Comparison of ENCODE assay signal across 31 mouse cellular contexts in the genomic region with DNA sequence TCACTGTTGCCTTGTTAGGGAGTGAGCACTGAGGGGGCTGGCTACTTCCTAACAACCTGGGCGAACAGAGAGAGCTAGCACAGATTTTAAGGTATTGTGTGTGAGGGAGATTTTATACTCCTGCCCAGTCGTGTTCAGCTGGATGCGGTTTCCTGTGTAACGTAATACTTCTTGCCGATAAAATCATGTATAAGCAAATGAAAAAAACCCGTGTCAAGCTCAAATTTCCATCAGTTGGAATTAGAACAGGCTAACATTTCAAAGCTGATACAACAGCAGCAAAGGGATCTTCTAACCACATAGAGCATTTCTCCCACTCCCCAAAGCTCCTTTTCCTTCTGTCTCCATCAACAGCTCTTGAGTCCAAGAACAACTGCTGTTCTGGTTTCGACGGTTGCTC.
DNase-seq lines count a peak whose midpoint lies in the region; ATAC-seq and TF ChIP-seq lines count a peak whose summit lies in the region.
"Had no signal": no experiment of that assay in that cellular context is flagged by ENCODE, and none has a peak within 500 bp of the region (broad histone marks: within the 10 kb centered on the region; RNA-seq: fewer than 3 reads in every experiment).

No protein-coding gene starts in this region.

- peak overlapping the region; percentile 15; the same call in 1 of the 2 replicates for H3K27ac ChIP-seq in forebrain, embryonic 10.5 days
- H3K27ac ChIP-seq in forebrain, postnatal 0 days (ENCODE audit: low read depth, low read length), result no peak overlapping the region
- H3K27ac ChIP-seq in embryonic facial prominence, embryonic 12.5 days, result peak overlapping the region; percentile 84
- H3K27ac ChIP-seq in limb, embryonic 13.5 days, result peak overlapping the region; percentile 53; the same call in 1 of the 2 replicates
- H3K27ac ChIP-seq in kidney, embryonic 15.5 days, result no peak overlapping the region
- no peak overlapping the region for H3K27ac ChIP-seq in kidney, embryonic 16.5 days (ENCODE audit: low read length)
- H3K27ac ChIP-seq: forebrain, embryonic 13.5 days; hindbrain, embryonic 10.5 days; hindbrain, embryonic 15.5 days; layer of hippocampus, adult 2 months; left cerebral cortex, adult 2 months; liver, embryonic 12.5 days; neural tube, embryonic 15.5 days had no signal

- no peaks in the 10 kb centered on the region for H3K36me3 ChIP-seq in forebrain, embryonic 10.5 days (replicated peaks)
- H3K36me3 ChIP-seq in forebrain, postnatal 0 days (ENCODE audit: insufficient read depth), result no peaks in the 10 kb centered on the region
- H3K36me3 ChIP-seq in embryonic facial prominence, embryonic 12.5 days, result no peaks in the 10 kb centered on the region
- H3K36me3 ChIP-seq in limb, embryonic 13.5 days, result no peaks in the 10 kb centered on the region
- no peaks in the 10 kb centered on the region for H3K36me3 ChIP-seq in kidney, embryonic 15.5 days
- H3K36me3 ChIP-seq in kidney, embryonic 16.5 days (ENCODE audit: insufficient read depth, low read length), result no peaks in the 10 kb centered on the region
- H3K36me3 ChIP-seq: hindbrain, embryonic 10.5 days; hindbrain, embryonic 15.5 days; liver, embryonic 12.5 days; neural tube, embryonic 15.5 days had no signal

- no peak for ATAC-seq in forebrain, postnatal 0 days
- ATAC-seq in embryonic facial prominence, embryonic 12.5 days (ENCODE audit: insufficient number of reproducible peaks, insufficient read depth, low FRiP score, low TSS enrichment), result 0 out of 2 replicates have a peak, but pooled peaks have one; percentile 47
- no peak for ATAC-seq in limb, embryonic 13.5 days (ENCODE audit: low FRiP score, low read depth)
- ATAC-seq in kidney, embryonic 15.5 days (replicated peaks; ENCODE audit: low FRiP score), result no peak
- no peak for ATAC-seq in kidney, embryonic 16.5 days (ENCODE audit: low FRiP score, low TSS enrichment)
- ATAC-seq: forebrain, embryonic 13.5 days; inflammation-experienced regulatory T-cells, adult 6 months; liver, embryonic 12.5 days; liver, postnatal 0 days had no signal

- H3K9ac ChIP-seq in forebrain, postnatal 0 days, result no peak overlapping the region
- H3K9ac ChIP-seq in embryonic facial prominence, embryonic 12.5 days, result no peak overlapping the region
- peak overlapping the region; percentile 25; the same call in 1 of the 2 replicates for H3K9ac ChIP-seq in limb, embryonic 13.5 days
- H3K9ac ChIP-seq in kidney, embryonic 15.5 days, result no peak overlapping the region
- H3K9ac ChIP-seq in kidney, embryonic 16.5 days (replicated peaks; ENCODE audit: low read length), result no peak overlapping the region
- H3K9ac ChIP-seq: forebrain, embryonic 13.5 days; hindbrain, embryonic 15.5 days; liver, embryonic 12.5 days; liver, postnatal 0 days; neural tube, embryonic 15.5 days had no signal

- no peaks in the 10 kb centered on the region for H3K27me3 ChIP-seq in forebrain, embryonic 10.5 days (ENCODE audit: poor library complexity, severe bottlenecking)
- no peaks in the 10 kb centered on the region for H3K27me3 ChIP-seq in forebrain, postnatal 0 days (ENCODE audit: insufficient read depth, low read length)
- no peaks in the 10 kb centered on the region for H3K27me3 ChIP-seq in embryonic facial prominence, embryonic 12.5 days
- H3K27me3 ChIP-seq in limb, embryonic 13.5 days, result no peaks in the 10 kb centered on the region
- no peaks in the 10 kb centered on the region for H3K27me3 ChIP-seq in kidney, embryonic 15.5 days
- no peaks in the 10 kb centered on the region for H3K27me3 ChIP-seq in kidney, embryonic 16.5 days (ENCODE audit: insufficient read depth, low read length)
- H3K27me3 ChIP-seq: forebrain, embryonic 13.5 days; hindbrain, embryonic 15.5 days; liver, embryonic 12.5 days; megakaryocyte, embryonic 14.5 days; neural tube, embryonic 15.5 days had no signal

- no peaks in the 10 kb centered on the region for H3K9me3 ChIP-seq in forebrain, embryonic 10.5 days
- H3K9me3 ChIP-seq in forebrain, postnatal 0 days (ENCODE audit: low read length), result no peaks in the 10 kb centered on the region
- no peaks in the 10 kb centered on the region for H3K9me3 ChIP-seq in embryonic facial prominence, embryonic 12.5 days
- no peaks in the 10 kb centered on the region for H3K9me3 ChIP-seq in limb, embryonic 13.5 days
- no peaks in the 10 kb centered on the region for H3K9me3 ChIP-seq in kidney, embryonic 15.5 days (replicated peaks)
- no peaks in the 10 kb centered on the region for H3K9me3 ChIP-seq in kidney, embryonic 16.5 days (ENCODE audit: low read length)
- H3K9me3 ChIP-seq: forebrain, embryonic 13.5 days; hindbrain, embryonic 10.5 days; hindbrain, embryonic 15.5 days; liver, embryonic 12.5 days; megakaryocyte, embryonic 14.5 days; neural tube, embryonic 15.5 days had no signal

- no peak for TF ChIP-seq CTCF in forebrain, postnatal 0 days (IDR thresholded peaks at IDR 0.05; ENCODE audit: low read depth)

- H3K4me2 ChIP-seq in forebrain, postnatal 0 days (ENCODE audit: low read depth), result no peak overlapping the region
- no peak overlapping the region for H3K4me2 ChIP-seq in embryonic facial prominence, embryonic 12.5 days (replicated peaks)
- 0 out of 2 replicates have a peak overlapping the region, but pooled peaks have one; percentile 9 for H3K4me2 ChIP-seq in limb, embryonic 13.5 days (replicated peaks)
- H3K4me2 ChIP-seq in kidney, embryonic 15.5 days, result no peak overlapping the region
- no peak overlapping the region for H3K4me2 ChIP-seq in kidney, embryonic 16.5 days (replicated peaks; ENCODE audit: low read depth, low read length)
- H3K4me2 ChIP-seq: forebrain, embryonic 13.5 days; hindbrain, embryonic 15.5 days; liver, embryonic 12.5 days; neural tube, embryonic 15.5 days had no signal

- no peak overlapping the region for H3K4me3 ChIP-seq in forebrain, embryonic 10.5 days
- no peak overlapping the region for H3K4me3 ChIP-seq in forebrain, postnatal 0 days (ENCODE audit: low read depth, low read length)
- no peak overlapping the region for H3K4me3 ChIP-seq in embryonic facial prominence, embryonic 12.5 days
- H3K4me3 ChIP-seq in limb, embryonic 13.5 days, result no peak overlapping the region
- no peak overlapping the region for H3K4me3 ChIP-seq in kidney, embryonic 15.5 days (replicated peaks)
- H3K4me3 ChIP-seq in kidney, embryonic 16.5 days (ENCODE audit: low read length), result no peak overlapping the region
- H3K4me3 ChIP-seq: forebrain, embryonic 13.5 days; hindbrain, embryonic 10.5 days; hindbrain, embryonic 15.5 days; layer of hippocampus, adult 2 months; left cerebral cortex, adult 2 months; liver, embryonic 12.5 days; megakaryocyte, embryonic 14.5 days; neural tube, embryonic 15.5 days had no signal

- WGBS in forebrain, embryonic 10.5 days, result 81% methylated on average over 8 of the region's 8 CpGs
- 82% methylated on average over 8 of the region's 8 CpGs for WGBS in forebrain, postnatal 0 days
- 17% methylated on average over 8 of the region's 8 CpGs for WGBS in embryonic facial prominence, embryonic 12.5 days
- 24% methylated on average over 8 of the region's 8 CpGs for WGBS in limb, embryonic 13.5 days
- WGBS in kidney, embryonic 15.5 days, result 36% methylated on average over 8 of the region's 8 CpGs
- WGBS in kidney, embryonic 16.5 days, result 39% methylated on average over 8 of the region's 8 CpGs

- no peak for DNase-seq in forebrain, embryonic 10.5 days (ENCODE audit: extremely low spot score, low spot score)
- no peak for DNase-seq in forebrain, postnatal 0 days
- peak; percentile 23 for DNase-seq in fibroblast of lung, adult 2 months (ENCODE audit: low read depth)
- DNase-seq in right cerebral cortex, postnatal 10 days (ENCODE audit: low spot score in 2 of 2), result no peak
- DNase-seq: adrenal gland, postnatal 14 days; cerebellum, adult 11-12 months; cerebellum, postnatal 10 days; heart, postnatal 14 days; kidney, adult 11 months; kidney, postnatal 36 days; left cerebral cortex, postnatal 4 days; liver, postnatal 0 days; lung, postnatal 36 days; midbrain, embryonic 14.5 days; retina, postnatal 1 day; right cerebral cortex, postnatal 25 days; spleen, adult 18-20 months; thymus, postnatal 14 days had no signal

- H3K4me1 ChIP-seq in forebrain, embryonic 10.5 days, result peaks cover 3% of the 10 kb centered on the region; the same call in 1 of the 2 replicates
- H3K4me1 ChIP-seq in forebrain, postnatal 0 days (ENCODE audit: insufficient read depth), result no peaks in the 10 kb centered on the region
- H3K4me1 ChIP-seq in embryonic facial prominence, embryonic 12.5 days, result peaks cover 4% of the 10 kb centered on the region; the same call in 1 of the 2 replicates
- peaks cover 9% of the 10 kb centered on the region for H3K4me1 ChIP-seq in limb, embryonic 13.5 days
- H3K4me1 ChIP-seq in kidney, embryonic 15.5 days, result peaks cover 4% of the 10 kb centered on the region; the same call in 1 of the 2 replicates
- H3K4me1 ChIP-seq in kidney, embryonic 16.5 days (ENCODE audit: insufficient read depth, low read length), result peaks cover 3% of the 10 kb centered on the region; the same call in 1 of the 2 replicates
- H3K4me1 ChIP-seq: forebrain, embryonic 13.5 days; hindbrain, embryonic 15.5 days; liver, embryonic 12.5 days; megakaryocyte, embryonic 14.5 days; neural tube, embryonic 15.5 days had no signal

Comparison
In these comparisons a context has a peak if more than half of its experiments do, and no peak if none do; other contexts are left out.
1. H3K27ac ChIP-seq: peak in forebrain, embryonic 10.5 days (single experiment), embryonic facial prominence, embryonic 12.5 days (single experiment) and limb, embryonic 13.5 days (single experiment); none in forebrain, postnatal 0 days (single experiment), kidney, embryonic 15.5 days (single experiment) and kidney, embryonic 16.5 days (single experiment).